Mouse (Mus musculus): Measurements from ENCODE around the gene Pyy. TPM values are rescaled to one million over a fixed set of nuclear protein-coding genes. Genes with fewer than 3 reads are reported as not detected.

Pyy gene
- total and polyA plus RNA-seq, 3 experiments = not detected

GRCm38 (mm10) chr11:102061941-102062473 is 45.6 kb downstream of the Pyy start:
- in situ Hi-C loops (cut with MboI; ENCODE audit: low pct_ligation_motif_present, low pct_unique_long_range_greater_than_20kb, low sequenced_read_pairs) = loop anchor here (5.0 kb wide), 1 partner anchor 35 kb away; no protein-coding TSS in a partner anchor
- Histone ChIP-seq H3K9ac (ENCODE audit: insufficient read depth, low read depth) (no peak overlapping the region), H3K9me3 (replicated peaks; ENCODE audit: low read length) (no peaks in the 10 kb centered on the region), H3K4me1 (ENCODE audit: control insufficient read depth in 1 of 2, insufficient read depth in 2 of 2) (no peaks in the 10 kb centered on the region), H3K79me2 (replicated peaks; ENCODE audit: control insufficient read depth, extremely low read depth, insufficient read depth, poor library complexity, severe bottlenecking) (no peaks in the 10 kb centered on the region), H3K4me2 (ENCODE audit: insufficient read depth, low read depth, poor library complexity, severe bottlenecking) (no peak overlapping the region), H3K27me3 (replicated peaks) (peaks cover 60% of the 10 kb centered on the region), H3K36me3 (replicated peaks in 1 of 2; ENCODE audit: control insufficient read depth in 1 of 2, insufficient read depth in 1 of 2, low read length in 1 of 2) (no peaks in the 10 kb centered on the region), H3K4me3 (replicated peaks in 1 of 3; ENCODE audit: low read depth in 2 of 3, low read length in 2 of 3, poor library complexity in 1 of 3) (no peak overlapping the region), H3K27ac (ENCODE audit: insufficient read depth, low read depth) (no peak overlapping the region)
- no peak for DNase-seq (ENCODE audit: extremely low read depth)
- dilution Hi-C loops (cut with MboI; ENCODE audit: extremely low pct_ligation_motif_present, extremely low pct_unique_long_range_greater_than_20kb, low sequenced_read_pairs) = no loop called here
- TF ChIP-seq SMC3 (IDR thresholded peaks at IDR 0.05; ENCODE audit: low read depth, low read length) = no peak

GRCm38 (mm10) chr11:102061236-102061940 is 46.2 kb downstream of the Pyy start:
- Histone ChIP-seq H3K27me3 (replicated peaks) (peaks cover 60% of the 10 kb centered on the region), H3K9ac (ENCODE audit: insufficient read depth, low read depth) (no peak overlapping the region), H3K36me3 (replicated peaks in 1 of 2; ENCODE audit: control insufficient read depth in 1 of 2, insufficient read depth in 1 of 2, low read length in 1 of 2) (no peaks in the 10 kb centered on the region), H3K4me2 (ENCODE audit: insufficient read depth, low read depth, poor library complexity, severe bottlenecking) (no peak overlapping the region), H3K27ac (ENCODE audit: insufficient read depth, low read depth) (no peak overlapping the region), H3K79me2 (replicated peaks; ENCODE audit: control insufficient read depth, extremely low read depth, insufficient read depth, poor library complexity, severe bottlenecking) (no peaks in the 10 kb centered on the region), H3K9me3 (replicated peaks; ENCODE audit: low read length) (no peaks in the 10 kb centered on the region), H3K4me1 (ENCODE audit: control insufficient read depth in 1 of 2, insufficient read depth in 2 of 2) (no peaks in the 10 kb centered on the region), H3K4me3 (replicated peaks in 1 of 3; ENCODE audit: low read depth in 2 of 3, low read length in 2 of 3, poor library complexity in 1 of 3) (no peak overlapping the region)
- in situ Hi-C loops (cut with MboI; ENCODE audit: low pct_ligation_motif_present, low pct_unique_long_range_greater_than_20kb, low sequenced_read_pairs) = loop anchor here (5.0 kb wide), 1 partner anchor 36 kb away; no protein-coding TSS in a partner anchor
- no peak for TF ChIP-seq ETS1 (conservative IDR thresholded peaks at IDR 0.05; ENCODE audit: low read depth, low read length)
- no peak for TF ChIP-seq CHD1 (IDR thresholded peaks at IDR 0.05; ENCODE audit: low read depth, low read length)
- TF ChIP-seq MYC (IDR thresholded peaks at IDR 0.05; ENCODE audit: low read depth, low read length) = no peak
- TF ChIP-seq GABPA (IDR thresholded peaks at IDR 0.05; ENCODE audit: insufficient replicate concordance, low read depth, low read length) = no peak
- TF ChIP-seq ZC3H11A (IDR thresholded peaks at IDR 0.05; ENCODE audit: low read depth, low read length) = peak; percentile 91
- no peak; the same call in 1 of the 2 replicates for TF ChIP-seq MEF2A (IDR thresholded peaks at IDR 0.05; ENCODE audit: borderline replicate concordance, low read depth, low read length)
- no peak for TF ChIP-seq RCOR1 (conservative IDR thresholded peaks at IDR 0.05; ENCODE audit: low read depth, low read length)
- TF ChIP-seq IRF4 (IDR thresholded peaks at IDR 0.05; ENCODE audit: low read depth, low read length) = peak; percentile 43; the same call in 1 of the 2 replicates
- TF ChIP-seq CTCF (conservative IDR thresholded peaks at IDR 0.05 in 1 of 2, IDR thresholded peaks at IDR 0.05 in 1 of 2; ENCODE audit: low read depth in 2 of 2, low read length in 2 of 2) = peak; percentile 99 to 100
- peak; percentile 63 for TF ChIP-seq USF1 (IDR thresholded peaks at IDR 0.05; ENCODE audit: low read depth, low read length)
- TF ChIP-seq JUND (conservative IDR thresholded peaks at IDR 0.05; ENCODE audit: low read depth, low read length) = no peak
- TF ChIP-seq NELFE (IDR thresholded peaks at IDR 0.05; ENCODE audit: low read depth, low read length) = peak; percentile 30; the same call in 1 of the 2 replicates
- TF ChIP-seq SIN3A (IDR thresholded peaks at IDR 0.05; ENCODE audit: low read length) = 0 out of 2 replicates have a peak, but pooled peaks have one; percentile 22
- TF ChIP-seq ZKSCAN1 (IDR thresholded peaks at IDR 0.05; ENCODE audit: borderline replicate concordance, low read depth, low read length) = no peak
- peak; percentile 58 for TF ChIP-seq NRF1 (IDR thresholded peaks at IDR 0.05; ENCODE audit: low read depth, low read length)
- TF ChIP-seq MAFK (IDR thresholded peaks at IDR 0.05; ENCODE audit: insufficient replicate concordance, low read length) = no peak
- peak; percentile 6; the same call in 1 of the 2 replicates for TF ChIP-seq ZNF384 (IDR thresholded peaks at IDR 0.05; ENCODE audit: low read depth, low read length)
- TF ChIP-seq RAD21 (IDR thresholded peaks at IDR 0.05; ENCODE audit: low read depth, low read length) = peak; percentile 98
- TF ChIP-seq SMC3 (IDR thresholded peaks at IDR 0.05; ENCODE audit: low read depth, low read length) = peak; percentile 98
- DNase-seq (ENCODE audit: extremely low read depth) = peak; percentile 69
- dilution Hi-C loops (cut with MboI; ENCODE audit: extremely low pct_ligation_motif_present, extremely low pct_unique_long_range_greater_than_20kb, low sequenced_read_pairs) = no loop called here

Other genes starting within 250 kb of the Pyy start
- gene Meox1, start 213.5 kb downstream of the Pyy start, total RNA-seq (2012; rRNA removed) = not detected in 2 replicates
- gene Meox1, start 213.5 kb downstream of the Pyy start, total RNA-seq (2014; rRNA removed) = not detected in 2 replicates
- not detected in 2 replicates for gene Meox1, start 213.5 kb downstream of the Pyy start, polyA plus RNA-seq (2012; ENCODE audit: insufficient read length, low read depth)
- not detected in 2 replicates for gene Sost, start 140.8 kb downstream of the Pyy start, total RNA-seq (2012; rRNA removed)
- not detected in 2 replicates for gene Sost, start 140.8 kb downstream of the Pyy start, total RNA-seq (2014; rRNA removed)
- not detected in 2 replicates for gene Sost, start 140.8 kb downstream of the Pyy start, polyA plus RNA-seq (2012; ENCODE audit: insufficient read length, low read depth)
- not detected in 2 replicates for gene Cfap97d1, start 123.6 kb downstream of the Pyy start, total RNA-seq (2012; rRNA removed)
- gene Cfap97d1, start 123.6 kb downstream of the Pyy start, total RNA-seq (2014; rRNA removed) = not detected in 2 replicates
- gene Cfap97d1, start 123.6 kb downstream of the Pyy start, polyA plus RNA-seq (2012; ENCODE audit: insufficient read length, low read depth) = not detected in 2 replicates
- gene Dusp3, start 120.8 kb downstream of the Pyy start, total RNA-seq (2012; rRNA removed) = 17.9 and 20.8 TPM in 2 replicates
- gene Dusp3, start 120.8 kb downstream of the Pyy start, total RNA-seq (2014; rRNA removed) = 5.6 and 7.5 TPM in 2 replicates
- gene Dusp3, start 120.8 kb downstream of the Pyy start, polyA plus RNA-seq (2012; ENCODE audit: insufficient read length, low read depth) = 19.2 and 23.6 TPM in 2 replicates
- 3.8 and 4.6 TPM in 2 replicates for gene Mpp3, start 79.4 kb downstream of the Pyy start, total RNA-seq (2012; rRNA removed)
- gene Mpp3, start 79.4 kb downstream of the Pyy start, total RNA-seq (2014; rRNA removed) = 0.12 and 0.15 TPM in 2 replicates
- gene Mpp3, start 79.4 kb downstream of the Pyy start, polyA plus RNA-seq (2012; ENCODE audit: insufficient read length, low read depth) = 0.30 and 0.31 TPM in 2 replicates
- gene Cd300lg, start 66.3 kb downstream of the Pyy start, total RNA-seq (2012; rRNA removed) = not detected in 2 replicates
- gene Cd300lg, start 66.3 kb downstream of the Pyy start, total RNA-seq (2014; rRNA removed) = not detected in 2 replicates
- gene Cd300lg, start 66.3 kb downstream of the Pyy start, polyA plus RNA-seq (2012; ENCODE audit: insufficient read length, low read depth) = not detected in 2 replicates
- 1.4 and 3.1 TPM in 2 replicates for gene Mpp2, start 19.3 kb downstream of the Pyy start, total RNA-seq (2012; rRNA removed)
- 0.35 and 0.46 TPM in 2 replicates for gene Mpp2, start 19.3 kb downstream of the Pyy start, total RNA-seq (2014; rRNA removed)
- 0.76 and 0.83 TPM in 2 replicates for gene Mpp2, start 19.3 kb downstream of the Pyy start, polyA plus RNA-seq (2012; ENCODE audit: insufficient read length, low read depth)
- gene Ppy, start 6.5 kb downstream of the Pyy start, total RNA-seq (2012; rRNA removed) = not detected in 2 replicates
- gene Ppy, start 6.5 kb downstream of the Pyy start, total RNA-seq (2014; rRNA removed) = not detected in 2 replicates
- gene Ppy, start 6.5 kb downstream of the Pyy start, polyA plus RNA-seq (2012; ENCODE audit: insufficient read length, low read depth) = not detected in 2 replicates
- not detected in 2 replicates for gene Nags, start 37.7 kb upstream of the Pyy start, total RNA-seq (2012; rRNA removed)
- not detected in 2 replicates for gene Nags, start 37.7 kb upstream of the Pyy start, total RNA-seq (2014; rRNA removed)
- not detected in 2 replicates for gene Nags, start 37.7 kb upstream of the Pyy start, polyA plus RNA-seq (2012; ENCODE audit: insufficient read length, low read depth)
- gene Tmem101, start 48.6 kb upstream of the Pyy start, total RNA-seq (2012; rRNA removed) = 56.7 and 63.1 TPM in 2 replicates
- 36.1 and 38.5 TPM in 2 replicates for gene Tmem101, start 48.6 kb upstream of the Pyy start, total RNA-seq (2014; rRNA removed)
- 29.7 and 35.4 TPM in 2 replicates for gene Tmem101, start 48.6 kb upstream of the Pyy start, polyA plus RNA-seq (2012; ENCODE audit: insufficient read length, low read depth)
- 66.9 and 78.7 TPM in 2 replicates for gene Lsm12, start 77.5 kb upstream of the Pyy start, total RNA-seq (2012; rRNA removed)
- 70.0 and 78.9 TPM in 2 replicates for gene Lsm12, start 77.5 kb upstream of the Pyy start, total RNA-seq (2014; rRNA removed)
- gene Lsm12, start 77.5 kb upstream of the Pyy start, polyA plus RNA-seq (2012; ENCODE audit: insufficient read length, low read depth) = 164 and 185 TPM in 2 replicates
- 31.9 and 34.7 TPM in 2 replicates for gene G6pc3, start 81.8 kb upstream of the Pyy start, total RNA-seq (2012; rRNA removed)
- gene G6pc3, start 81.8 kb upstream of the Pyy start, total RNA-seq (2014; rRNA removed) = 26.3 and 31.3 TPM in 2 replicates
- 65.6 and 72.3 TPM in 2 replicates for gene G6pc3, start 81.8 kb upstream of the Pyy start, polyA plus RNA-seq (2012; ENCODE audit: insufficient read length, low read depth)
- gene Hdac5, start 122.3 kb upstream of the Pyy start, total RNA-seq (2012; rRNA removed) = 49.6 and 49.9 TPM in 2 replicates
- gene Hdac5, start 122.3 kb upstream of the Pyy start, total RNA-seq (2014; rRNA removed) = 23.3 and 24.9 TPM in 2 replicates
- 46.4 and 53.9 TPM in 2 replicates for gene Hdac5, start 122.3 kb upstream of the Pyy start, polyA plus RNA-seq (2012; ENCODE audit: insufficient read length, low read depth)
- gene BC030867, start 141.1 kb upstream of the Pyy start, total RNA-seq (2012; rRNA removed) = 25.6 and 26.2 TPM in 2 replicates
- 9.7 and 11.4 TPM in 2 replicates for gene BC030867, start 141.1 kb upstream of the Pyy start, total RNA-seq (2014; rRNA removed)
- 34.0 and 35.2 TPM in 2 replicates for gene BC030867, start 141.1 kb upstream of the Pyy start, polyA plus RNA-seq (2012; ENCODE audit: insufficient read length, low read depth)
- gene Asb16, start 160.9 kb upstream of the Pyy start, total RNA-seq (2012; rRNA removed) = 0.04 TPM in 1 of 2 replicates, not detected in the other
- not detected in 2 replicates for gene Asb16, start 160.9 kb upstream of the Pyy start, total RNA-seq (2014; rRNA removed)
- not detected in 2 replicates for gene Asb16, start 160.9 kb upstream of the Pyy start, polyA plus RNA-seq (2012; ENCODE audit: insufficient read length, low read depth)
- gene Tmub2, start 177.1 kb upstream of the Pyy start, total RNA-seq (2012; rRNA removed) = 27.8 and 31.0 TPM in 2 replicates
- gene Tmub2, start 177.1 kb upstream of the Pyy start, total RNA-seq (2014; rRNA removed) = 24.8 and 27.0 TPM in 2 replicates
- 32.4 and 32.9 TPM in 2 replicates for gene Tmub2, start 177.1 kb upstream of the Pyy start, polyA plus RNA-seq (2012; ENCODE audit: insufficient read length, low read depth)
- 46.6 and 51.3 TPM in 2 replicates for gene Atxn7l3, start 188.8 kb upstream of the Pyy start, total RNA-seq (2012; rRNA removed)
- 38.3 and 40.7 TPM in 2 replicates for gene Atxn7l3, start 188.8 kb upstream of the Pyy start, total RNA-seq (2014; rRNA removed)
- 52.0 and 59.0 TPM in 2 replicates for gene Atxn7l3, start 188.8 kb upstream of the Pyy start, polyA plus RNA-seq (2012; ENCODE audit: insufficient read length, low read depth)
- gene Ubtf, start 211.9 kb upstream of the Pyy start, total RNA-seq (2012; rRNA removed) = 126 and 142 TPM in 2 replicates
- 89.9 and 99.8 TPM in 2 replicates for gene Ubtf, start 211.9 kb upstream of the Pyy start, total RNA-seq (2014; rRNA removed)
- 124 and 149 TPM in 2 replicates for gene Ubtf, start 211.9 kb upstream of the Pyy start, polyA plus RNA-seq (2012; ENCODE audit: insufficient read length, low read depth)